Mouse (Mus musculus): Measurements from ENCODE around the gene Olfr313.
"Not testable (repeated sequence)": the region's sequence is repeated elsewhere in the genome, so short reads cannot be mapped to it uniquely, and the experiment has no call there.

Gene Olfr313

DNA sequence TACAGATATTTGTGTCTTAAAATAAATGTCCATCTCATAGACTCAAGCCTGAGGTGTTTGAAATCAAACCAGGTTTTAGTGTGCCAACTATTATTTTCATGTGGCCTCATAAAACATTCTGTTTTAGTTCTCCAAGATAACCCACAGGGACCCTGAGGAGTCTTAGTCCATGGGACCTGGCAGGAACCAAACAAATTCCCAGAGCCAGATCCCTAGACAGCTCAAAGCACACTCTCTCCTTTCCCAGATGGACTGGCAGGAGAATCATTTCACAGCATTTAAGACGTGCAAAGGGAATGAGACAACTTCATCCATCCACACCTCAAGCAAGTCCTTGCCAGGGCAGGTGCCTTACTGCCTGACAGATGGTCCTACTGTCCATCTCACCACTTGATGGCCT is at the start of gene Olfr313:
Gene Olfr313, plus strand, starts transcription at position 301 of the 400 bp plus-strand sequence.
- not testable (repeated sequence) for DNase-seq

DNA sequence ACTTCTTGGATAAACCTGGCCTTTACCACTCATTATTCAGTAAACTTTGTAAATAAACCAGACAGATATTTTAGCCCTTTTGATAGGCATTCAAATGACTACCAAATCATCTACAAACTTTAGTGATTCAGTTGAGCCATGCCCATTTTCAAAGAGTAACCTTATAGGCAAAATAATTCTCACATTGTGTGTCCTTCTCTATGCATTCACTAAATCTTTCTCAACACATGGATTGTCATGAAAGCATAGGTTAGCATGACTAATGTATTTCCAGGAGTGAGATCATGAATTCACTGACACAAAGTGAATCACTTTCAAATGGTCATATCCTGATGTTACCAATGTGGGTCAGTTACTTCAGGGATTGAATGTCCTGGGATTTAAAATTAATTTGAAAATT is 41.9 kb upstream of the Olfr313 start, which contains the start of gene Olfr315:
Gene Olfr315, plus strand, starts transcription at position 301 of the 400 bp plus-strand sequence.
- no peak for DNase-seq

DNA sequence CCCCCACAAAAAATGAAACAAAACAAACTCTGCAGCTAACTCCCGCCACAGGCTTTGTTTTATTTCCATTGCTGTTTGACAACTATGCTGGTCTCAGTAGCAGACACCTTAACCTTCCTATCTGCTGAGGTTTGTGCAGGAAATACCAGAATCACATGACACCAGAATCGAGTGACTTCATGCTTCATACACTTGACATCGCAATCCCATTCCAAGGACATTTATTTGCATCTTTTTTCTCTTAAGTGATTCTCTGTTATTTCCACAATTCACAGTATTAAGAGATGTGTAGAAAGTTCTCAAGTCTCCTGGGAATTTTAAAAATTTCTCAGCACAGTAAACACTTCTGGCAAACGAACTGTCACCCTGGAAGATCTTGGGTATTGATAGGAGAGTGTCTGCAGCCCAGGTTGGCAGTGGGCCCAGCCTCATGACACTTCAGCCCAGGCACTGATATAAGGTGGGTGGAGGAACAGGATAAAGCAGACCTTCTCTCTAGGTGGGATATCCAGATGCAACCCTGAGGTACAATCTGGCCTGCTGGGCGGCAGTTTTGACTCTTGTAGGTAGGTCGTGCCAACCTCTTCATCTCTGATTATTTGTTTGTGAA is 32.2 kb upstream of the Olfr313 start, which contains the start of gene Olfr314:
Gene Olfr314, plus strand, starts transcription at position 473 of the 610 bp plus-strand sequence.
- DNase-seq, result peak in 1 of 2 experiments; percentile 24

DNA sequence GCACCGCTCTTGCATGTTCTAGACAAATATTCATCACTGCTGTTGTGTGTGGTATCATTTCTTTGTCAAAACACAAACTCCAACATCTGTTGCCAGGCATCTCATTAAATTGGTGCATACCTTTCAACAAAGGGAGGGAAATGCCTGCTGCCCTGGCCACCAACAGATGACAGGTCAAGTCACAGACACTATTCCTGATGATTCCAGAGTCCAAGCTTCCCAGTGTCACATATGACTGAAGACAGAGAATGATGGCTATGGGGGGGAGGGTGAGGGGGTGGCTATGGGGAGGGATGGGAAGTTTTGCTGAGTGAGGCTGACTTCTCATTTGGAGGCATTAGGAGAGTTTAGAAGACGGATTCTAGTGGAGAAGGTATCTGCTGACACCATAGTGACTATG is 30.6 kb upstream of the Olfr313 start:
- no peak for DNase-seq

DNA sequence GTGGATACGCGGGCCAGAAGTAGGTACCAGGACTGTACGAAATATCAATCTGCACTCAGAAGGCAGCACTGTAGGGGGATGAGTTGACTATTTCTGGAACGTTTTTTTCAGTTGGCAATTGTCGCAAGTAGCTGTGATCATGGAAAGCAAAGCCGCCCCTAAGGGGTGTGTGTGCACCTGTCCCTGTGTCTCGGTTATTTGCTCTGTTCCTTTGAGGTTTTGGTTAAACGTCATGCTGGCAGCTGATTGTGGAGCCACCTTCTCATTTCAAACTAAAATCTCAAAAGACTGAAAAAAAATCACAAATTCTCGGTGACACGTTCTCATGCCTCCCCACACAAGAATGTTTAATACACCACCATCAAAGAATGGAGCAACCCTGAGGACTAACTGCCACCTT is 27.1 kb upstream of the Olfr313 start:
- DNase-seq, result no peak

DNA sequence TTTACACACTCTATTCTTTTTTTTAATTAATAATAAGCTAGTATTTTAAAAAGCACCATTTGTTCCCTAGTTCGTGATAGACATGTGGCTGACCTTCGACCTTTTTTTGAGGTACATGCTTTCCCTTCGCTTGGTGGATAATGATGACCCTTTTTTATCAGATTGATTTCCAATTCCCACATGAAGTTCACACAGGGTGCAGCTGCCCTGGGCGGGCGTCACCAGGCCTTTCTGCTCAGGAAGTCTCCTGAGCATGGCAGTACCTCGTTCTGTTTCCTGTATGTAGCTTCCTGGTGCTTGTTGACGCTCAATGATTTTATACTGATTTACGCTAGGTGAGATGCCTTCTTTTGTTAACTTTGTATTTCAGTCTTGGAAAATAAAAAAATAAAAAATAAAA is 26.5 kb upstream of the Olfr313 start:
- no peak for DNase-seq

DNA sequence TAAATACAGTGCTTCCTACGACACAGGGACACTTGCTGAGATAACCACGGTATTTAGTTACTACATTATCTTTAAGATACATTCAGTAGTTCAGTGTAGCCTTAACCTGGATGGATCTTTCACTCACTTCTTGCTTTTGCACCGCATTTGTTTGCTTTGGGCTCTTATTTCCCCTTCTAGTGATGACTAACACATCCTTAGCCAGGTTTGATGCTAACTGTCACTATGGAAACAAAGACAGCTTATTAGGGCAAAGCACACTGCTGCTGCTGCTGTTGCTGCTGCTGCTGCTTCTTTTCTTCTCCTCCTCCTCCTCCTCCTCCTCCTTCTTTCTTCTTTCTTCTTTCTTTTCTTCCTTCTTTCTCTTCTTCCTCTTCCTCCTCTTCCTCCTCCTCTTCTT is 25.3 kb upstream of the Olfr313 start:
- no peak for DNase-seq

GRCm38 (mm10) chr11:58790053-58790452 is 24.7 kb upstream of the Olfr313 start:
- no peak for DNase-seq

GRCm38 (mm10) chr11:58790646-58791045 is 24.2 kb upstream of the Olfr313 start:
- no peak for DNase-seq

DNA sequence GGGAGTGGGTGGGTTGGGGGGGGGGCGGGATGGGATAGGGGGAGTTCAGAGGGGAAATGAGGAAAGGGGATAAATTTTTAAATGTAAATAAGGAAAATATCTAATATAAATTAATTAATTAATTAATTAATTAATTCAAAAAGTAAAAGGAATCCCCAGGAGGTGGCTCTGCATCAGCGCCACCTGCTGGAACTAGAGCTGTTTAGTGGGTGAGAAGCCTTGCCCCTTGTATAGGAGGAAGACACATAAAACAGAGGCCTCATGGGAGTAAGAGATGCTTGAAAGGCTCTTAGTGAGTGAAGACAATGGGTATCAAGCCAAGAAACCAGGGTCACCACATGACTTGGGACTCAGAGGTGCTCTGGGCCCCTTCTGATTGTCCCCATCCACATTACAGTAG is 18.9 kb upstream of the Olfr313 start:
- no peak for DNase-seq

- peak; percentile 34 to 50 for DNase-seq
These were observed 17.9 kb upstream of the Olfr313 start for GRCm38 (mm10) chr11:58796850-58797249.

- no peak for DNase-seq
These were observed 15.1 kb upstream of the Olfr313 start for GRCm38 (mm10) chr11:58799747-58800146.

GRCm38 (mm10) chr11:58801558-58802228 is 13.1 kb upstream of the Olfr313 start, which contains the start of gene Fam183b:
TSS of gene Fam183b (minus strand) at chr11:58801960.
- DNase-seq, result peak; percentile 84 to 88

DNA sequence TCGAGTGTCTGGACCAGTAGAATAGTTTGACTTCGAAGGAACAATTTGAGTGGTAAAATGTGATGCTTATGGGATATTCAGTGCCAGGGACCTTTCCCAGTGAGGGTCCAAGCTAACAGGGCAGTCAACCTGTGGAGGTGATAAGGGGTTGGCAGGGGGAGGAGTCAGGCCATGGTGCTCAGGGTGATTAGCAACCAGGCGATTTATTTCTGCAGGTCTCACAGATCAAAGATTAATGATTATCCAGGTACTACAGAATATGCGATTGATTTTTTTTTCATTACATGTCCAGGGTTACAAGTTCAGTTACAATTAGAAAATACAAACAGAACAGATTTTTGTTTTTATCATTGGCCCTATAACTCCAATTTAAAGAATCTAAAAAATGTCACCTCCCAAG is 10.9 kb upstream of the Olfr313 start:
- no peak for DNase-seq

DNA sequence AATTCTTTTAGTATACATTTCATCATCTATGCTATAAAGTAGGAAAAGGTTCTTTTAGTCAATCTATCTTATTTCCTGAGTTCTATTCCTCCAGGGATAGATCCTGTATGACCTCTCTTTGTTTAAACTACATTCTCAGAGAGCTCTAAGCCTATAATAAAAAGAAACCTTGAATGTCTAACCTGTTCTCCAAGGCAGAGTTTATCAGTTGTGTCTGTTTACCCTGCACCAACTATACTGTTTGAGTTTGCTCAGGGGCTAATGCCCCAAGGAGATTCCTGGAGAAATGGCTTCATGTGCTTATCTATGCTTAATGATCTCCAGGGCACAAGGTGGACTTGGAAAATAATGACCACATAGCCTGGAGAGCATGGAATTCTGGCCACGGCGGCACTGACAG is 10.4 kb upstream of the Olfr313 start:
- DNase-seq, result no peak

DNA sequence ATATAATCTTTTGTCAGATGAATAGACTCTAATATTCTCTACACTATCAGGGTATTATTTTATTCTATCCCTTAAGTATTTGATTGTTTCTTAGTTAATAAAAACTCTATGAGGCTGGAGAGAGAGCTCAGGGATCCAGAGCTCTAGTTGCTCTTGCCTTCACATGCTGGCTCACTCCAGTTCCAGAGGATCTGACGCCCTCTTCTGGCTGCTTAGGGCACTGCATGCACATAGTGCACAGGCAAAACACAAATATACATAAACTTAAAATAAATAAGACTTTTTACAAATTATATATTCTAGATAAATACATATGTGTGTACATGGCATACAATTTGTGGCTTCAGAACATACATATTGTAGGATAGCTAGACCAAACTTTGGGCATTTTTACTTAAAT is 2.8 kb upstream of the Olfr313 start:
- DNase-seq, result peak in 1 of 2 experiments; percentile 7

DNA sequence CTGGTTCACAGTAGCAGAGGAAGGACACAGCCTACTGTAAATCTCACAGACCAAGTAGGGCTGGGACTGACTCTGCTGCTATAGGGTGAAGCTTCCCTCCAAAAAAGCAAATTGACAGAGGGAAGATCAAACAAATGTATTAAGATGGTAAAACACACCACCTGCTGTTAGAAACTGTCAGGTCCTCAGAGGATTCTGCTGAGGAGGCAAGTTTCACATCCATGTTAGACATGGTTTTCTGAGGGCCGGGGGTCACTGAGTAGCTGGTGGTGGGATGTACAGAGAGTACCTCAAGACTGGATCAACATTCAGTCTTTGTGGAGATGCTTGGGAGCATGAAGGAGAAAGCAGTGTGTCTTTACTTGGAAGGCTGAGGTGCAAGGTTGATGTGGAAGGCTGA is 876 bp downstream of the Olfr313 start:
- DNase-seq, result no peak

DNA sequence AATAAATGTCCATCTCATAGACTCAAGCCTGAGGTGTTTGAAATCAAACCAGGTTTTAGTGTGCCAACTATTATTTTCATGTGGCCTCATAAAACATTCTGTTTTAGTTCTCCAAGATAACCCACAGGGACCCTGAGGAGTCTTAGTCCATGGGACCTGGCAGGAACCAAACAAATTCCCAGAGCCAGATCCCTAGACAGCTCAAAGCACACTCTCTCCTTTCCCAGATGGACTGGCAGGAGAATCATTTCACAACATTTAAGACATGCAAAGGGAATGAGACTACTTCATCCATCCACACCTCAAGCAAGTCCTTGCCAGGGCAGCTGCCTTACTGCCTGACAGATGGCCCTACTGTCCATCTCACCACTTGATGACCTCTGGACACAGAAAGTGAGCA is 14.1 kb downstream of the Olfr313 start, which contains the start of gene Olfr312:
Gene Olfr312, plus strand, starts transcription at position 301 of the 400 bp plus-strand sequence.
- not testable (repeated sequence) for DNase-seq

DNA sequence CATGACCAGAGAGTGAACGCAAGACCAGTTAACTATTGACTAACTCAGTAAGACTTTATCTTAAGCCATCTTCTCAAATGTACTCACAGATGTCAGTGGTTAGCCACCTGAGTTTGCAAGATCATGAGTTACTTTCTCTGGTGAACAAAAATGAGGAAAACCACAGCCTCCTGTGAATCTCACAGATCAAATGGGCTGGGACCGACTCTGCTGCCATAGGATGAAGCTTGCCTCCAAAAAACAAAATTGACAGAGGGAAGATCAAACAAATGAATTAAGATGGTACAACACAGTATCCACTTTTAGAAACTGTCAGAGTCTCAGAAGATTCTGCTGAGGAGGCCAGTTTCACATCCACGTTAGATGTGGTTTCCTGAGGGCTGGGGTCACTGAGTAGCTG is 15.0 kb downstream of the Olfr313 start:
- no peak for DNase-seq

DNA sequence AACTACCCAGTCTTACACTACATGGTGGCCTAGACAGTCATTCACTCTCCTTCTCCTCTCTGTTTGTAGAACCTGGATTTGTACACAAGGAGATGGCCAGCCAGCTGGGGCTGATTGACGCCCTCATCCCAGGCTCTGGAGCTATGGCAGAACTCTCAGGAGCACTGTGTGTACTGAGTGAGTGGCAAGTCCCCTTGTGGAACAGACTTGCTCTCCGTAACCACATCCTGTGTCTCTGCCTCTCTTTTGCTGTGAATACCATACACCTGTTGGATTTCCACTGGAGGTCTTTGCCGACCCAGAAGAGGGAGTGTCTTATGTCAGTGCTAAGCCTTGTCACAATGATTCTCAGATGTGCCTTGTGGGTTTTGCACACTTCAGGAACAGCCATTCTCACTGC is 17.7 kb downstream of the Olfr313 start:
- DNase-seq, result not testable (repeated sequence)

GRCm38 (mm10) chr11:58838951-58839350 is 24.2 kb downstream of the Olfr313 start, which contains the start of gene Olfr311:
TSS of gene Olfr311 (plus strand) at chr11:58839251.
- DNase-seq, result not testable (repeated sequence)

GRCm38 (mm10) chr11:58846919-58847461 is 32.2 kb downstream of the Olfr313 start, which contains the start of gene Gm12258:
TSS of gene Gm12258 (plus strand) at chr11:58847158.
- DNase-seq, result peak; percentile 93 to 97

DNA sequence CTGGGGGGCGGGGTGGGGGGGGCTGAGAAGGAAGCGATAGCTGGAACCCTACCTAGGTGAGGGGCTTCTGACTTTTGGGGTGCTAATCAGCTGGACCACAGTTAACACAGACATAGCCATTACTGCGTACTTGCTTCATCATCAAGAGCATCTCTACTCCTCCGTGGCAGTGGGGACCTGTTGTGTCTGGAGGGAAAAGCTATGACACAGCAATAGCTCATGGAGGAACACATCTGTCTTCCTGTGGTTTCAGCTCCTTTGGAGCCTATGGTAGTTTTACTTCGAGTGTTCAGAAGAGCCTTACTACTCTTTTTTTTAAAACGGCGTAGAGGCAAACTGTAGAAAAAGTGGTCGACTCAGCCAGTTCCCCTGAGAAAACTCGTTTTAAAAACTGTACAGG is 32.8 kb downstream of the Olfr313 start:
- no peak for DNase-seq

- DNase-seq, result no peak
These were observed 34.9 kb downstream of the Olfr313 start for GRCm38 (mm10) chr11:58849731-58850130.

Data from cerebellum, postnatal 10 days (tissue).